ENCODE assay signal across 8 mouse cellular contexts in the genomic region with DNA sequence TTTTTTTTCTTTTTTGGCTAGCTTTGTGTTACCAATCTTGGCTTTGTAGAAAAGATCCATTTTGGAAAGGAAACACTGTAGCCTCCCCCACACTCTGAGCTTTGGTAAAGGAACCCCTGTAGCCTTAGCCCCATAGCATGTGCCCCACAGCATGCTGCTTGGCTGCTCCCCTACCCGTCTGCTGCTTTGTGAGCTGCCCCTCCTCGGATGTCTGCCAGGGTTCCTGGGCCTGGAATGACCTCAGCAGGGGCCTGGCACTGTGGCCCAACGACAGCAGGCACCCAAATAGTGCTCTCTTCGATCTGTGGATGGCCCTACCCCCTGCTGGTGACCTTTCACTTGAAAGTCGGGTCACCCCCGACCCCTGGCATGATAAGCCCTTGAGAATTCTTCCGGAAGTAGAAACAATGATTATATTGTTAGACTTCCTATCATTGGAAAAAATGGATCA.
DNase-seq lines count a peak whose midpoint lies in the region; TF ChIP-seq lines count a peak whose summit lies in the region.

No protein-coding gene starts in this region.

- H3K27ac ChIP-seq in kidney, adult 2 months (ENCODE audit: insufficient read depth, low read depth, low read length) = no peak overlapping the region

- TF ChIP-seq POLR2A in kidney, adult 2 months (IDR thresholded peaks at IDR 0.05; ENCODE audit: low read depth, low read length) = no peak

- no peak; the same call in 1 of the 2 replicates for TF ChIP-seq CTCF in kidney, adult 2 months (conservative IDR thresholded peaks at IDR 0.05; ENCODE audit: insufficient read depth, insufficient read length, low read depth, low read length)

- H3K36me3 ChIP-seq in kidney, adult 2 months (ENCODE audit: control insufficient read depth, insufficient read depth, low read length) = no peaks in the 10 kb centered on the region

- peak; percentile 32 for DNase-seq in adrenal gland, postnatal 25 days
- DNase-seq in adrenal gland, adult 8-10 months = no peak
- DNase-seq in ovary, postnatal 36 days (ENCODE audit: low spot score) = peak; percentile 32
- DNase-seq in ovary, postnatal 10 days (ENCODE audit: low spot score) = no peak
- peak; percentile 47 for DNase-seq in heart, postnatal 4 days
- DNase-seq in skeletal muscle tissue, adult 2 months (ENCODE audit: low read depth, low spot score) = peak; percentile 21
- no peak for DNase-seq in spleen, postnatal 36 days (ENCODE audit: low spot score in 2 of 2)
- no peak for DNase-seq in kidney, adult 2 months

- H3K4me3 ChIP-seq in kidney, adult 2 months (ENCODE audit: insufficient read depth, low read depth, low read length) = no peak overlapping the region

- WGBS in kidney, adult 2 months = 40% methylated on average over 7 of the region's 7 CpGs

- H3K4me1 ChIP-seq in kidney, adult 2 months (ENCODE audit: control insufficient read depth, insufficient read depth, low read length) = peaks cover 10% of the 10 kb centered on the region

- no peaks in the 10 kb centered on the region for H3K27me3 ChIP-seq in kidney, adult 2 months (replicated peaks; ENCODE audit: control insufficient read depth, insufficient read depth, low read length)

Comparison
In these comparisons a context has a peak if more than half of its experiments do, and no peak if none do; other contexts are left out.
1. DNase-seq: peak in adrenal gland, postnatal 25 days (single experiment), ovary, postnatal 36 days (single experiment), heart, postnatal 4 days (single experiment) and skeletal muscle tissue, adult 2 months (single experiment); none in adrenal gland, adult 8-10 months (single experiment), ovary, postnatal 10 days (single experiment), spleen, postnatal 36 days (0 of 2) and kidney, adult 2 months (single experiment).